Comparison of ENCODE assay signal across 12 mouse cellular contexts in the genomic region with DNA sequence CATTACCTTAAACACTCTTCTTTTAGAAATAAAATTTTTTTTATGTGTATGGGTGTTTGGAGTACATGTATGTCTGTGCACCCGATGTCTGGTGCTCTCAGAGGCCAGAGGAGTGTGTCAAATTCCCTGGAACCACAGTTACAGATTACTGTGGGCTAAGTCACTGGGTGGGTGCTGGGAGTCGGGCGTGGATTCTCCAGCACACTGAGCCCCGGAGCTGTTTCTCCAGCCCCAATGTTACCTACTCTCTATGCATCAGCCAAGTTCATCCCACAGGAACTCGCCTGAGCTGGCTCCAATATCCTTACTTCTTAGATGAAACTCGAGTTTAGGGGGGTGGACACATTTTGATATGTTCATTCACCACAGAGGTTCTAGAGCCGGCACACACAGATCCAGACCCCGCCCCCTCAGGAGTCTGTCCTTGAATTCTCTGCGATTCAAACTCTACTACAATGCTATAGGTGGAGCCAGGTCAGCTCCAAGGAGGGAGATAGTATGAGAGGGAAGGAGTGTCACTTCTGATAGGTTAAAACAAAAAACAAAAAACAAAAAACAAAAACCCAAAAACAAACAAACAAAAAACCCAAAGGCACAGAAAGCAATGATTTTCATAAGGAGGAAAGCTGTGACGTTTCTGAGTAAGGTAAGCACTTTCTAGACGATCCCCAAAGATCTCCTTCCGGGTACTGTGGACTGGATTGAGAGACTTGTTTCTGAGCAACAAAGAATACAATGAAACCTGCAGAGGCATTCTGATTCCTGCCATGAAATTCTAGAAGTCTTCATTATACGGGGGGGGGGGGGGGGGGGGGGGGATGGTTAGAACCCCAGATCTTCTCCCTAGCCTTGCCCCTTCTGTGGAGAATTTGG. TPM values are rescaled to one million over a fixed set of nuclear protein-coding genes. Genes with fewer than 3 reads are reported as not detected.
DNase-seq lines count a peak whose midpoint lies in the region; ATAC-seq and TF ChIP-seq lines count a peak whose summit lies in the region.
"Had no signal": no experiment of that assay in that cellular context is flagged by ENCODE, and none has a peak within 500 bp of the region (broad histone marks: within the 10 kb centered on the region; RNA-seq: fewer than 3 reads in every experiment).

No protein-coding gene starts in this region.

- ATAC-seq in forebrain, embryonic 15.5 days (replicated peaks): no peak
- ATAC-seq in liver, embryonic 13.5 days (ENCODE audit: low read depth): peak; percentile 67
- no peak for ATAC-seq in forebrain, embryonic 13.5 days

- no peak for TF ChIP-seq CTCF in testis, adult 2 months (IDR thresholded peaks at IDR 0.05; ENCODE audit: control insufficient read depth, insufficient read depth, insufficient replicate concordance, low read depth, low read length)

- TF ChIP-seq POLR2A in testis, adult 2 months (IDR thresholded peaks at IDR 0.05; ENCODE audit: control insufficient read depth, low read depth, low read length): no peak

- H3K27me3 ChIP-seq in forebrain, embryonic 10.5 days (ENCODE audit: poor library complexity, severe bottlenecking): no peaks in the 10 kb centered on the region
- H3K27me3 ChIP-seq in forebrain, embryonic 15.5 days: no peaks in the 10 kb centered on the region
- H3K27me3 ChIP-seq in testis, adult 2 months (ENCODE audit: control insufficient read depth, insufficient read depth, low read length): no peaks in the 10 kb centered on the region
- H3K27me3 ChIP-seq in liver, embryonic 13.5 days: no peaks in the 10 kb centered on the region
- no peaks in the 10 kb centered on the region for H3K27me3 ChIP-seq in forebrain, embryonic 13.5 days

- DNase-seq in forebrain, embryonic 10.5 days (ENCODE audit: extremely low spot score, low spot score): no peak
- DNase-seq in testis, postnatal 10 days (ENCODE audit: low spot score): no peak
- no peak for DNase-seq in liver, embryonic 13.5 days
- DNase-seq in cerebellum, adult 9-11 months: no peak
- no peak for DNase-seq in adrenal gland, adult (ENCODE audit: inconsistent age in 2 of 2, low spot score in 1 of 2)
- DNase-seq: adrenal gland, postnatal 14 days; heart, postnatal 14 days; thymus, postnatal 4 days had no signal

- no peak overlapping the region for H3K9ac ChIP-seq in forebrain, embryonic 15.5 days (replicated peaks)
- H3K9ac ChIP-seq in liver, embryonic 13.5 days: peak overlapping the region; percentile 26
- H3K9ac ChIP-seq in forebrain, embryonic 13.5 days: no peak overlapping the region

- H3K4me1 ChIP-seq in forebrain, embryonic 10.5 days: peaks cover 16% of the 10 kb centered on the region
- no peaks in the 10 kb centered on the region for H3K4me1 ChIP-seq in forebrain, embryonic 15.5 days
- peaks cover 10% of the 10 kb centered on the region for H3K4me1 ChIP-seq in testis, adult 2 months (ENCODE audit: control insufficient read depth, insufficient read depth, low read length)
- H3K4me1 ChIP-seq in liver, embryonic 13.5 days (replicated peaks): peaks cover 42% of the 10 kb centered on the region
- H3K4me1 ChIP-seq in forebrain, embryonic 13.5 days: 0 out of 2 replicates have a peak, but pooled peaks cover 3% of the 10 kb centered on the region

- peak overlapping the region; percentile 48 for H3K27ac ChIP-seq in forebrain, embryonic 10.5 days
- H3K27ac ChIP-seq in forebrain, embryonic 15.5 days (replicated peaks): no peak overlapping the region
- H3K27ac ChIP-seq in testis, adult 2 months (ENCODE audit: control insufficient read depth, insufficient read depth, low read depth, low read length): no peak overlapping the region
- peak overlapping the region; percentile 29; the same call in 1 of the 2 replicates for H3K27ac ChIP-seq in liver, embryonic 13.5 days
- H3K27ac ChIP-seq in forebrain, embryonic 13.5 days: no peak overlapping the region
- H3K27ac ChIP-seq: macrophage had no signal

- H3K9me3 ChIP-seq in forebrain, embryonic 10.5 days: no peaks in the 10 kb centered on the region
- no peaks in the 10 kb centered on the region for H3K9me3 ChIP-seq in forebrain, embryonic 15.5 days
- H3K9me3 ChIP-seq in liver, embryonic 13.5 days (replicated peaks): no peaks in the 10 kb centered on the region
- no peaks in the 10 kb centered on the region for H3K9me3 ChIP-seq in forebrain, embryonic 13.5 days (replicated peaks)

- H3K4me2 ChIP-seq in forebrain, embryonic 15.5 days (replicated peaks): no peak overlapping the region
- peak overlapping the region; percentile 45 for H3K4me2 ChIP-seq in liver, embryonic 13.5 days
- H3K4me2 ChIP-seq in forebrain, embryonic 13.5 days: no peak overlapping the region

- no peaks in the 10 kb centered on the region for H3K36me3 ChIP-seq in forebrain, embryonic 10.5 days (replicated peaks)
- no peaks in the 10 kb centered on the region for H3K36me3 ChIP-seq in forebrain, embryonic 15.5 days
- H3K36me3 ChIP-seq in testis, adult 2 months (ENCODE audit: control insufficient read depth, insufficient read depth, low read length): no peaks in the 10 kb centered on the region
- H3K36me3 ChIP-seq in liver, embryonic 13.5 days: no peaks in the 10 kb centered on the region
- H3K36me3 ChIP-seq in forebrain, embryonic 13.5 days (ENCODE audit: poor library complexity, severe bottlenecking): no peaks in the 10 kb centered on the region

- WGBS in forebrain, embryonic 10.5 days: 44% methylated on average over 13 of the region's 13 CpGs
- 44% methylated on average over 12 of the region's 13 CpGs for WGBS in forebrain, embryonic 15.5 days
- 37% methylated on average over 13 of the region's 13 CpGs for WGBS in liver, embryonic 13.5 days (ENCODE audit: insufficient replicate concordance)
- WGBS in forebrain, embryonic 13.5 days: 36% methylated on average over 13 of the region's 13 CpGs

- peak overlapping the region; percentile 18; the same call in 1 of the 2 replicates for H3K4me3 ChIP-seq in forebrain, embryonic 10.5 days
- no peak overlapping the region for H3K4me3 ChIP-seq in forebrain, embryonic 15.5 days
- H3K4me3 ChIP-seq in testis, adult 2 months (ENCODE audit: control insufficient read depth, low read depth, low read length): peak overlapping the region; percentile 87
- H3K4me3 ChIP-seq in liver, embryonic 13.5 days (replicated peaks): peak overlapping the region; percentile 11; the same call in 1 of the 2 replicates
- no peak overlapping the region for H3K4me3 ChIP-seq in forebrain, embryonic 13.5 days

RNA-seq across cellular contexts. Expression of gene Frs2, which starts 25.5 kb away (rescaled TPM):
- 15.8 and 18.1 TPM in 2 replicates for polyA plus RNA-seq in forebrain, embryonic 10.5 days (2016; fragmentation: Nextera tagmentation; extraction: Ambion mirVana)
- polyA plus RNA-seq in forebrain, embryonic 15.5 days (2015; fragmentation: Nextera tagmentation; extraction: Ambion mirVana): 20.0 and 23.7 TPM in 2 replicates
- 8.0 and 10.3 TPM in 2 replicates for polyA plus RNA-seq in testis, adult 2 months (2012; rRNA removed)
- polyA plus RNA-seq in liver, embryonic 13.5 days (2015; fragmentation: Nextera tagmentation; extraction: Ambion mirVana): 8.1 and 11.7 TPM in 2 replicates
- polyA plus RNA-seq in forebrain, embryonic 13.5 days (2015; fragmentation: Nextera tagmentation; extraction: Ambion mirVana): 16.0 and 19.7 TPM in 2 replicates

RNA-seq across cellular contexts. Expression of gene Yeats4, which starts 50.5 kb away (rescaled TPM):
- polyA plus RNA-seq in forebrain, embryonic 10.5 days (2016; fragmentation: Nextera tagmentation; extraction: Ambion mirVana): 122 and 123 TPM in 2 replicates
- 101 and 106 TPM in 2 replicates for polyA plus RNA-seq in forebrain, embryonic 15.5 days (2015; fragmentation: Nextera tagmentation; extraction: Ambion mirVana)
- polyA plus RNA-seq in testis, adult 2 months (2012; rRNA removed): 43.3 and 44.1 TPM in 2 replicates
- polyA plus RNA-seq in liver, embryonic 13.5 days (2015; fragmentation: Nextera tagmentation; extraction: Ambion mirVana): 49.2 and 56.2 TPM in 2 replicates
- polyA plus RNA-seq in forebrain, embryonic 13.5 days (2015; fragmentation: Nextera tagmentation; extraction: Ambion mirVana): 125 and 126 TPM in 2 replicates

Comparison
In these comparisons a context has a peak if more than half of its experiments do, and no peak if none do; other contexts are left out.
1. H3K27ac ChIP-seq: peak in forebrain, embryonic 10.5 days (single experiment) and liver, embryonic 13.5 days (single experiment); none in forebrain, embryonic 15.5 days (single experiment), testis, adult 2 months (single experiment) and forebrain, embryonic 13.5 days (single experiment).
2. H3K4me3 ChIP-seq: peak in forebrain, embryonic 10.5 days (single experiment), testis, adult 2 months (single experiment) and liver, embryonic 13.5 days (single experiment); none in forebrain, embryonic 15.5 days (single experiment) and forebrain, embryonic 13.5 days (single experiment).